Mouse (Mus musculus): ENCODE results near the gene Cacna2d3. TPM values are rescaled to one million over a fixed set of nuclear protein-coding genes. Genes with fewer than 3 reads are reported as not detected.

The Cacna2d3 gene
- total and polyA plus RNA-seq, 3 experiments, result 0.11 TPM; not detected in 2

- peaks cover 53% of the 10 kb centered on the region for H3K9me3 ChIP-seq (replicated peaks)
- DNase-seq (ENCODE audit: low spot score) (no peak), ATAC-seq (ENCODE audit: extremely low read depth, insufficient number of reproducible peaks, low FRiP score, poor library complexity, severe bottlenecking) (no peak)
- H3K4me3 ChIP-seq (ENCODE audit: low read depth, low read length), result no peak overlapping the region; the same call in 1 of the 2 replicates
- H3K4me1 ChIP-seq (ENCODE audit: insufficient read depth, low read depth, low read length), result no peaks in the 10 kb centered on the region
- TF ChIP-seq TAL1 (conservative IDR thresholded peaks at IDR 0.05; ENCODE audit: low read depth, low read length), result no peak
- TF ChIP-seq POLR2AphosphoS5 (IDR thresholded peaks at IDR 0.05; ENCODE audit: insufficient replicate concordance, low read depth, low read length), result no peak
- TF ChIP-seq GATA2 (IDR thresholded peaks at IDR 0.05; ENCODE audit: borderline replicate concordance, low read depth, low read length), result no peak
- H3K36me3 ChIP-seq (replicated peaks), result no peaks in the 10 kb centered on the region
- no peaks in the 10 kb centered on the region for H3K27me3 ChIP-seq (ENCODE audit: insufficient read depth, low read length)
These were observed 13.9 kb downstream of the Cacna2d3 start for GRCm38 (mm10) chr14:29707561-29708335.

DNA sequence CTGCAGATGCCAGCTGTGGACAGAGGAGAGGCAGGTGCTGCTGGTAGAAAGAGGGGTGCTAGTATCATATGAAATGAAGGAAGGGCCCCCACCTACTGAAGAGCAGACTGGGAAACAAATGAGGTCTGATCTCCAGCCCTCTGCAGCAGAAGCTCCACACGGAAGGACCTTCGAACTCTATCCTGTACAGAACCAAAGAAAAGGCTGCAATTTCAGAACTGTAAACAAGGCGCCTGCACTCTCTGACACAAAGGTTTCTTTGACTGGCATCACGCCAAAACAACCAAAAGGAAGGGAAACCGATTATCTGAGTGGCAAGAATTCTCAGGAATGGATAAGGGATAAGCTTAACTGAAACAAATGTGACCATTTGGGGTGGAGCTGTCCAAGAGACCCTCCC is 18.9 kb downstream of the Cacna2d3 start:
- DNase-seq (ENCODE audit: low spot score) (no peak), ATAC-seq (ENCODE audit: extremely low read depth, insufficient number of reproducible peaks, low FRiP score, poor library complexity, severe bottlenecking) (no peak)
- Histone ChIP-seq H3K9me3 (replicated peaks) (peaks cover 55% of the 10 kb centered on the region), H3K36me3 (replicated peaks) (no peaks in the 10 kb centered on the region), H3K27me3 (ENCODE audit: insufficient read depth, low read length) (no peaks in the 10 kb centered on the region), H3K4me1 (ENCODE audit: insufficient read depth, low read depth, low read length) (no peaks in the 10 kb centered on the region), H3K4me3 (ENCODE audit: low read depth, low read length) (no peak overlapping the region)
- no peak for TF ChIP-seq GATA2 (IDR thresholded peaks at IDR 0.05; ENCODE audit: borderline replicate concordance, low read depth, low read length)
- no peak for TF ChIP-seq TAL1 (conservative IDR thresholded peaks at IDR 0.05; ENCODE audit: low read depth, low read length)
- no peak for TF ChIP-seq POLR2AphosphoS5 (IDR thresholded peaks at IDR 0.05; ENCODE audit: insufficient replicate concordance, low read depth, low read length)
- no peak for TF ChIP-seq CTCF (IDR thresholded peaks at IDR 0.05; ENCODE audit: low read depth, low read length)
- TF ChIP-seq GATA1 (IDR thresholded peaks at IDR 0.05; ENCODE audit: borderline replicate concordance, low read length), result no peak

GRCm38 (mm10) chr14:29696131-29696530 is 25.5 kb downstream of the Cacna2d3 start:
- no peak for TF ChIP-seq GATA1 (IDR thresholded peaks at IDR 0.05; ENCODE audit: borderline replicate concordance, low read length)
- no peak for TF ChIP-seq POLR2AphosphoS5 (IDR thresholded peaks at IDR 0.05; ENCODE audit: insufficient replicate concordance, low read depth, low read length)
- no peak for TF ChIP-seq GATA2 (IDR thresholded peaks at IDR 0.05; ENCODE audit: borderline replicate concordance, low read depth, low read length)
- TF ChIP-seq TAL1 (conservative IDR thresholded peaks at IDR 0.05; ENCODE audit: low read depth, low read length), result no peak
- no peak for TF ChIP-seq CTCF (IDR thresholded peaks at IDR 0.05; ENCODE audit: low read depth, low read length)
- Histone ChIP-seq H3K4me1 (ENCODE audit: insufficient read depth, low read depth, low read length) (no peaks in the 10 kb centered on the region), H3K36me3 (replicated peaks) (no peaks in the 10 kb centered on the region), H3K9me3 (replicated peaks) (peaks cover 69% of the 10 kb centered on the region), H3K4me3 (ENCODE audit: low read depth, low read length) (no peak overlapping the region), H3K27me3 (ENCODE audit: insufficient read depth, low read length) (no peaks in the 10 kb centered on the region)
- DNase-seq (ENCODE audit: low spot score) (no peak), ATAC-seq (ENCODE audit: extremely low read depth, insufficient number of reproducible peaks, low FRiP score, poor library complexity, severe bottlenecking) (no peak)

- no peak for DNase-seq (ENCODE audit: low spot score)
- H3K36me3 ChIP-seq (replicated peaks), result no peaks in the 10 kb centered on the region
- H3K9me3 ChIP-seq (replicated peaks), result peaks cover 27% of the 10 kb centered on the region
- no peaks in the 10 kb centered on the region for H3K27me3 ChIP-seq (ENCODE audit: insufficient read depth, low read length)
- no peak for ATAC-seq (ENCODE audit: extremely low read depth, insufficient number of reproducible peaks, low FRiP score, poor library complexity, severe bottlenecking)
- TF ChIP-seq POLR2AphosphoS5 (IDR thresholded peaks at IDR 0.05; ENCODE audit: insufficient replicate concordance, low read depth, low read length), result no peak
- no peak for TF ChIP-seq GATA2 (IDR thresholded peaks at IDR 0.05; ENCODE audit: borderline replicate concordance, low read depth, low read length)
- TF ChIP-seq CTCF (IDR thresholded peaks at IDR 0.05; ENCODE audit: low read depth, low read length), result no peak
- no peak for TF ChIP-seq GATA1 (IDR thresholded peaks at IDR 0.05; ENCODE audit: borderline replicate concordance, low read length)
- no peak for TF ChIP-seq TAL1 (conservative IDR thresholded peaks at IDR 0.05; ENCODE audit: low read depth, low read length)
- H3K4me1 ChIP-seq (ENCODE audit: insufficient read depth, low read depth, low read length), result no peaks in the 10 kb centered on the region
- H3K4me3 ChIP-seq (ENCODE audit: low read depth, low read length), result no peak overlapping the region
These were observed 49.1 kb downstream of the Cacna2d3 start for GRCm38 (mm10) chr14:29672436-29673050.

DNA sequence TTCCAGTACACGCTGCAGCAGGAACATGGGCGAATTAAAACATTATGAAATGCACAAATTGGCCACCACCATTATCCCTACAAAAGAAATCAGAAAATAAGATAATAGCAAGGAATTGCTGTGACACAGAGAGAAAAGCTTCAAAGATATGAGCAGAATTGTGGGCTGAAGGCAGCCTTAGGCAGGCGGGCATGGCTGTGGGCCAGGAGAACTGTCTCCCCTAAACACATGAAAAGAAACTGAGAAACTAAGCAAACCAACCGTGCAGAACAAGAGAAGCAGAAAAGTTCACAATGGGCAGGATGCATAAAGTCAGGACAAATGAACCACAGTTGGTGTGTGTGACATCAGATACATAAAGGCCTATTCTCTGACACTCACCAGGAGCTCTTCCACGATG is 51.8 kb downstream of the Cacna2d3 start:
- no peaks in the 10 kb centered on the region for H3K4me1 ChIP-seq (ENCODE audit: insufficient read depth, low read depth, low read length)
- H3K4me3 ChIP-seq (ENCODE audit: low read depth, low read length), result no peak overlapping the region
- ATAC-seq (ENCODE audit: extremely low read depth, insufficient number of reproducible peaks, low FRiP score, poor library complexity, severe bottlenecking) (no peak), DNase-seq (ENCODE audit: low spot score) (no peak)
- no peaks in the 10 kb centered on the region for H3K36me3 ChIP-seq (replicated peaks)
- TF ChIP-seq CTCF (IDR thresholded peaks at IDR 0.05; ENCODE audit: low read depth, low read length) (no peak), TAL1 (conservative IDR thresholded peaks at IDR 0.05; ENCODE audit: low read depth, low read length) (no peak), POLR2AphosphoS5 (IDR thresholded peaks at IDR 0.05; ENCODE audit: insufficient replicate concordance, low read depth, low read length) (no peak), GATA1 (IDR thresholded peaks at IDR 0.05; ENCODE audit: borderline replicate concordance, low read length) (no peak)
- H3K27me3 ChIP-seq (ENCODE audit: insufficient read depth, low read length), result no peaks in the 10 kb centered on the region
- peaks cover 23% of the 10 kb centered on the region for H3K9me3 ChIP-seq (replicated peaks)

- TF ChIP-seq GATA2 (IDR thresholded peaks at IDR 0.05; ENCODE audit: borderline replicate concordance, low read depth, low read length), result no peak
- no peak for TF ChIP-seq POLR2AphosphoS5 (IDR thresholded peaks at IDR 0.05; ENCODE audit: insufficient replicate concordance, low read depth, low read length)
- no peak for TF ChIP-seq GATA1 (IDR thresholded peaks at IDR 0.05; ENCODE audit: borderline replicate concordance, low read length)
- TF ChIP-seq TAL1 (conservative IDR thresholded peaks at IDR 0.05; ENCODE audit: low read depth, low read length), result no peak
- no peak for TF ChIP-seq CTCF (IDR thresholded peaks at IDR 0.05; ENCODE audit: low read depth, low read length)
- Histone ChIP-seq H3K36me3 (replicated peaks) (no peaks in the 10 kb centered on the region), H3K4me3 (ENCODE audit: low read depth, low read length) (no peak overlapping the region), H3K9me3 (replicated peaks) (peaks cover 34% of the 10 kb centered on the region), H3K4me1 (ENCODE audit: insufficient read depth, low read depth, low read length) (no peaks in the 10 kb centered on the region), H3K27me3 (ENCODE audit: insufficient read depth, low read length) (no peaks in the 10 kb centered on the region)
- ATAC-seq (ENCODE audit: extremely low read depth, insufficient number of reproducible peaks, low FRiP score, poor library complexity, severe bottlenecking) (no peak; the same call in 1 of the 2 replicates), DNase-seq (ENCODE audit: low spot score) (no peak)
These were observed 64.7 kb downstream of the Cacna2d3 start for GRCm38 (mm10) chr14:29657006-29657405.

All from G1E (cell line).